ENCODE assay signal across 18 mouse cellular contexts in the genomic region with DNA sequence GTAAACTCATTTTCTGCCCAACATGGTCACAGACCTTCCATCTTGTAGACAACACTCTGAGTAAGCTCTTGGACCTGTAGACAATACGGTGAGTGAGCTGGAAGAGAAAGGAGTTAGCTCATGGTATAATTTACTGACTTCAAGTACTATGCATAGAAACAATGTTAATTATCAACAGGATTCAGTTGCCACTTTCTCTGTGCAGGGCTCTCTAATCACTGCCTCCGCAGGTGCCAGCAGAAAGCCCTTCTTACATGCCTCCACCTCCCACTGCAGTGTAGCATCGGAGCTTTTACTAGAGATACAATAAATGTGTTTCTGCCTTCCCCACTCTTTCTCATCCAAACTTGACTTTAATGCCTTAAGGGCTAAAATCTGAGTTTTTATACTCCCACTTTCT.
"Had no signal": no experiment of that assay in that cellular context is flagged by ENCODE, and none has a peak within 500 bp of the region (broad histone marks: within the 10 kb centered on the region; RNA-seq: fewer than 3 reads in every experiment).

No protein-coding gene starts in this region.

- H3K4me2 ChIP-seq: liver, embryonic 15.5 days; lung, embryonic 15.5 days; midbrain, embryonic 12.5 days; neural tube, embryonic 12.5 days; stomach, embryonic 15.5 days had no signal

- H3K27ac ChIP-seq: liver, embryonic 15.5 days; lung, embryonic 15.5 days; macrophage; midbrain, embryonic 12.5 days; neural tube, embryonic 12.5 days; stomach, embryonic 15.5 days; stomach, postnatal 0 days had no signal

- H3K4me1 ChIP-seq: liver, embryonic 15.5 days; lung, embryonic 15.5 days; megakaryocyte, embryonic 14.5 days; midbrain, embryonic 12.5 days; neural tube, embryonic 12.5 days; stomach, embryonic 15.5 days had no signal

- ATAC-seq: liver, postnatal 0 days; lung, postnatal 0 days had no signal

- H3K27me3 ChIP-seq: liver, embryonic 15.5 days; lung, embryonic 15.5 days; midbrain, embryonic 12.5 days; neural tube, embryonic 12.5 days; stomach, embryonic 15.5 days had no signal

- DNase-seq: liver, postnatal 0 days; lung, adult 2 months; lung, postnatal 14 days; lung, postnatal 36 days; midbrain, embryonic 14.5 days; right cerebral cortex, postnatal 14 days; thymus, adult 2 months; thymus, postnatal 25 days; thymus, postnatal 4 days had no signal

- H3K9me3 ChIP-seq: liver, embryonic 15.5 days; lung, embryonic 15.5 days; midbrain, embryonic 12.5 days; neural tube, embryonic 12.5 days; stomach, embryonic 15.5 days had no signal

- H3K9ac ChIP-seq: liver, embryonic 15.5 days; liver, postnatal 0 days; lung, embryonic 15.5 days; midbrain, embryonic 12.5 days; neural tube, embryonic 12.5 days; stomach, embryonic 15.5 days had no signal

- H3K36me3 ChIP-seq: liver, embryonic 15.5 days; lung, embryonic 15.5 days; midbrain, embryonic 12.5 days; neural tube, embryonic 12.5 days; stomach, embryonic 15.5 days had no signal

- H3K4me3 ChIP-seq: liver, embryonic 15.5 days; lung, embryonic 15.5 days; megakaryocyte, embryonic 14.5 days; midbrain, embryonic 12.5 days; neural tube, embryonic 12.5 days; stomach, embryonic 15.5 days had no signal
